Mouse (Mus musculus) ES-E14 (cell line): ENCODE results near the gene Megf11. TPM values are rescaled to one million over a fixed set of nuclear protein-coding genes. Genes with fewer than 3 reads are reported as not detected.

Experiments used
- DNase-seq: peaks from one replicate; pipeline ENCODE4 v3.0.0-alpha.2; 2013; ENCODE audit warnings: low read depth, low spot score
- H3K27ac ChIP-seq: 2 replicates; pipeline ENCODE4 v1.5.1; 2012; ENCODE audit warnings: low read depth, mild to moderate bottlenecking, low read length, moderate library complexity, mixed read lengths; ENCODE audit not compliant: poor library complexity, insufficient read depth, severe bottlenecking
- H3K36me3 ChIP-seq: 2 replicates; pipeline ENCODE4 v1.6.1; 2012; ENCODE audit warnings: mild to moderate bottlenecking, low read length, moderate library complexity, mixed read lengths; ENCODE audit not compliant: control insufficient read depth, poor library complexity, insufficient read depth, severe bottlenecking
- H3K4me1 ChIP-seq, 2 experiments: fragments of 150-350 bp in 1 of 2; sonication (generic) in 1 of 2; 2 replicates each; pipeline ENCODE4 v1.6.1; 2012; ENCODE audit warnings: low read length in 2 of 2, mild to moderate bottlenecking in 1 of 2, mixed read lengths in 1 of 2; ENCODE audit not compliant: control insufficient read depth in 2 of 2, insufficient read depth in 2 of 2, poor library complexity in 1 of 2
- H3K4me3 ChIP-seq, 2 experiments: fragments of 150-350 bp in 1 of 2; sonication (generic) in 1 of 2; 2 replicates each; pipeline ENCODE4 v1.5.1; 2012; ENCODE audit warnings: low read length in 2 of 2, low read depth in 1 of 2, mild to moderate bottlenecking in 1 of 2, mixed read lengths in 1 of 2; ENCODE audit not compliant: insufficient read depth in 1 of 2, poor library complexity in 1 of 2, severe bottlenecking in 1 of 2
- H3K9ac ChIP-seq: 2 replicates; pipeline ENCODE4 v1.6.1; 2012; ENCODE audit warnings: low read depth, mild to moderate bottlenecking, low read length, mixed read lengths; ENCODE audit not compliant: poor library complexity, insufficient read depth, severe bottlenecking
- H3K9me3 ChIP-seq: fragments of 150-350 bp; sonication (generic); 2 replicates; pipeline ENCODE4 v1.6.1; 2012; ENCODE audit warnings: low read depth, mild to moderate bottlenecking, low read length; ENCODE audit not compliant: control insufficient read depth, insufficient read depth
- CHD2 ChIP-seq: IDR thresholded peaks from 2 replicates; pipeline ENCODE4 v1.6.1; 2014; ENCODE audit warnings: mild to moderate bottlenecking, low read depth, low read length, inconsistent platforms
- HCFC1 ChIP-seq: IDR thresholded peaks from 2 replicates; pipeline ENCODE4 v1.6.1; 2012; ENCODE audit warnings: low read length, inconsistent platforms, borderline replicate concordance; ENCODE audit not compliant: insufficient read depth
- MAFK ChIP-seq: IDR thresholded peaks from 2 replicates; pipeline ENCODE4 v1.6.1; 2014; ENCODE audit warnings: mild to moderate bottlenecking, low read depth, low read length, inconsistent platforms; ENCODE audit not compliant: insufficient read depth
- ZC3H11A ChIP-seq: IDR thresholded peaks from 2 replicates; pipeline ENCODE4 v1.6.1; 2012; ENCODE audit warnings: low read depth, mild to moderate bottlenecking, inconsistent platforms, low read length, borderline replicate concordance
- ZNF384 ChIP-seq: IDR thresholded peaks from 2 replicates; pipeline ENCODE4 v1.6.1; 2012; ENCODE audit warnings: low read depth, low read length, inconsistent platforms
- in situ Hi-C, 2 experiments: fragments of 600-800 bp; cut with MboI; formaldehyde crosslinking; loops; one replicate each; pipeline ENCODE4 v1.15.1; 2025; ENCODE audit warnings: low sequenced_read_pairs in 2 of 2, inconsistent platforms in 1 of 2; ENCODE audit not compliant: unreplicated experiment in 2 of 2
- total RNA-seq: library from RNA; depleted of rRNA; stranded (reverse); fragments of 300-350 nt; gene quantifications from 2 replicates; pipeline ENCODE4 v1.2.3, GENCODE M21; 2012

The Megf11 gene
- total RNA-seq, 1 experiment, result 7.5 TPM

DNA sequence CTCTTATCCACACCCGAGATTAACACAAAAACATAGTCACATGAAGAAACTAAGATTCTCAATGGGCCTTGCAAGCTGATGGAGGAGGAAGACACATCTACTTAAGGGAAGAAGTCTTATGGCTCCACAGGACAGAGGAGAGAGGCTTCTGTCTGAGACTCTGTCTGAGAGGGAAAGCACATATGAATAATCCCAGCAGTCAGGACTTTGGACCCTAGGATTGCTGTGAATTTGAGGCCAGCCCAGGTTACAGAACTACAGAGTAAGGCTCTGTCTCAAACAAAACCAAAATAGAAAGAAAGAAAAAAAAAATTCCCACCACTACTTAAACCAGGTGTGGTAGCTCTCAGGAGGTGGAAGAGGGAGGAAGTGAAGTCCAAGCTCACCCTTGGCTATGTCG is 266.7 kb downstream of the Megf11 start:
- Histone ChIP-seq H3K4me3 (no peak overlapping the region), H3K9me3 (no peaks in the 10 kb centered on the region), H3K27ac (no peak overlapping the region), H3K9ac (no peak overlapping the region), H3K36me3 (no peaks in the 10 kb centered on the region), H3K4me1 (peaks cover 3 to 15% of the 10 kb centered on the region in 2 experiments; a peak in 1 of 4 replicates)
- in situ Hi-C loops, result no loop called here
- TF ChIP-seq ZC3H11A, result no peak
- TF ChIP-seq HCFC1, result no peak
- TF ChIP-seq MAFK, result no peak
- TF ChIP-seq ZNF384, result no peak
- TF ChIP-seq CHD2, result no peak
- DNase-seq, result no peak

DNA sequence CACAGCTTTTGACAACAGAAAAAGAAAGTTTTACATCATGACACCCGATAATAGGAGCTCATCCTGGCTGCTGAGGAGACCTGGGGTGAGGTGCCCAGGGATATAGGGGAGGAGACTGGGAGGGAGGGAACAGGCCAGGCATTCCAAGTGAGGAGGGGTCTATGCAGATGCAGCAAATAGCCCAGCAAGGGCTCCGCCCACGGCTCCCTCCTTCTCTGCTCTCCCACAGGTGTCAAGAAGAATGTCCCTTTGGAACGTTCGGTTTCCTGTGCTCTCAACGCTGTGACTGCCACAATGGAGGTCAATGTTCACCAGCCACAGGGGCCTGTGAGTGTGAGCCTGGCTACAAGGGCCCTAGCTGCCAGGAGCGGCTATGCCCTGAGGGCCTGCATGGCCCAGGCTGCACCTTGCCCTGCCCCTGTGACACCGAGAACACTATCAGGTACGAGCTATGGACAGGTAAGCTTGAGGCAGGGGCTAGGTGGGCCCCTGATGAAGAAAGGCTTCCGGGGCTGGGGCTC is 267.5 kb downstream of the Megf11 start:
- no peak overlapping the region for H3K27ac ChIP-seq
- no peak overlapping the region for H3K9ac ChIP-seq
- H3K4me1 ChIP-seq, result peaks cover 3 to 15% of the 10 kb centered on the region in 2 experiments; a peak in 1 of 4 replicates
- TF ChIP-seq HCFC1, result no peak
- TF ChIP-seq ZC3H11A, result no peak
- no peak for TF ChIP-seq ZNF384
- TF ChIP-seq CHD2, result no peak
- TF ChIP-seq MAFK, result no peak
- H3K4me3 ChIP-seq, result no peak overlapping the region
- H3K36me3 ChIP-seq, result no peaks in the 10 kb centered on the region
- in situ Hi-C loops, result no loop called here
- no peaks in the 10 kb centered on the region for H3K9me3 ChIP-seq
- no peak for DNase-seq

DNA sequence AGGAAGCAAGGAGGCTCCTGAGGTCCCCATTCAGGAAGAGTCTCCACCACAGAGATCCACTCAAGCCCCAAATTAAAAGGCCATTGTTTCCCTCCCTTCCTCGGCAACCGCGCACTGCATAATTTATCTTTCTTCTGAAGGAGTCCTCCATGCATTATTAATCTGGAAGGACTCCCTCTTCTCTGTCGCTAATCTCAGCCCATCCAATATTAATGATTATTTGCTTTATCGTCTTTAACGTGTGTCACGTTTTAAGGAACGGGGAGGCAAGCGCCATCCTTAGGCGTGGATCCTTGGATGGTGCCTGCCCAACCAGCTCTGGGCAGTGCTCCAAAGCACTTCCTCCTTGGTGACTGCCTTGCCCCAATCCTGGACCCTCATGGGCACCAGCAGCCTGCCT is 269.3 kb downstream of the Megf11 start:
- TF ChIP-seq ZC3H11A, result no peak
- TF ChIP-seq HCFC1, result no peak
- no peak for TF ChIP-seq ZNF384
- no peak for TF ChIP-seq CHD2
- TF ChIP-seq MAFK, result no peak
- no peak for DNase-seq
- Histone ChIP-seq H3K9me3 (no peaks in the 10 kb centered on the region), H3K4me1 (peaks cover 3 to 15% of the 10 kb centered on the region in 2 experiments; a peak in 1 of 4 replicates), H3K9ac (no peak overlapping the region), H3K27ac (no peak overlapping the region), H3K4me3 (no peak overlapping the region), H3K36me3 (no peaks in the 10 kb centered on the region)
- in situ Hi-C loops, result no loop called here

DNA sequence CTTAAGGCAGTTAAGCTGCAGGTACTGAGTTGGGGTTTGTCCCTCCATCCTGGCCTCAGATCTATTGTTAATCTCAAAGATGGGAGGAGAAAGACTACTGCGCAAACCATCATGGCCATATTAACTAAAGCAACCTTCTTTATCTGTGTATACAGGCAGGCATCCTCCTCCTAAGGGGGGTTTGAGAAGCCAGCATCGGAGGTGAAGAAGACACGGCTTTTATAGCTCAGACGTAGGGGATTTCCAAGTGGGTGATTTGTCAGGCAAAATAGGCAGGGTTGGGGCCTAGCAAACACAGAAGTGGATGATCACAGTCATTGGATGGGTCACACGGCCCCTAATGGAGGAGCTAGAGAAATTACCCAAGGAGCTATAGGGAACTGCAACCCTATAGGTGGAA is 271.2 kb downstream of the Megf11 start:
- Histone ChIP-seq H3K9me3 (no peaks in the 10 kb centered on the region), H3K9ac (no peak overlapping the region), H3K36me3 (no peaks in the 10 kb centered on the region), H3K4me3 (no peak overlapping the region), H3K27ac (no peak overlapping the region), H3K4me1 (peaks cover 0 to 4% of the 10 kb centered on the region in 2 experiments; a peak in 1 of 4 replicates)
- in situ Hi-C loops, result no loop called here
- TF ChIP-seq MAFK (no peak), ZC3H11A (no peak), HCFC1 (no peak)
- DNase-seq, result no peak

DNA sequence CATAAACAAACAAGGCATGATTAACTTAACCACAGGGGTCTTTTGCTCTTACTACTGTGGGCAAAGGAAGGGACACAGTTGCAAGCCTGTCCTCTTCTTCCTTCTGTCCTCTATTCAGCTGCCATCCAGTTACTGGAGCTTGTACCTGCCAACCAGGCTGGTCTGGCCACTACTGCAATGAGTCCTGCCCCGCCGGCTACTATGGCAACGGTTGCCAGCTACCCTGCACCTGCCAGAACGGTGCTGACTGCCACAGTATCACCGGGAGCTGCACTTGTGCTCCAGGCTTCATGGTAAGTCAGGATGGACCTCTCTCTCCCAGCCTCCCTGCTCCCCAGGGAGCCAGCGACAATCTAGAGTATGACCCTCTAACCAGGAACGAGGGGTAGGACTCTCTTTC is 274.8 kb downstream of the Megf11 start:
- Histone ChIP-seq H3K9me3 (no peaks in the 10 kb centered on the region), H3K4me1 (peaks cover 6 to 7% of the 10 kb centered on the region in 2 experiments; a peak in 2 of 4 replicates), H3K27ac (no peak overlapping the region; the same call in 1 of the 2 replicates), H3K9ac (no peak overlapping the region), H3K36me3 (no peaks in the 10 kb centered on the region), H3K4me3 (no peak overlapping the region)
- TF ChIP-seq MAFK, result no peak
- TF ChIP-seq ZC3H11A, result no peak
- TF ChIP-seq ZNF384, result no peak
- no peak for TF ChIP-seq CHD2
- no peak for TF ChIP-seq HCFC1
- in situ Hi-C loops, result no loop called here
- no peak for DNase-seq
